Mouse (Mus musculus): ENCODE data around the gene Zswim8. TPM values are rescaled to one million over a fixed set of nuclear protein-coding genes. Genes with fewer than 3 reads are reported as not detected.

Gene Zswim8
- polyA plus RNA-seq, 1 experiment: not detected

- Histone ChIP-seq H3K4me3 (ENCODE audit: insufficient read depth, low read depth, low read length) (no peak overlapping the region), H3K4me1 (ENCODE audit: control insufficient read depth, insufficient read depth, low read length) (no peaks in the 10 kb centered on the region), H3K27ac (ENCODE audit: insufficient read depth, low read depth, low read length) (no peak overlapping the region)
- TF ChIP-seq CTCF (IDR thresholded peaks at IDR 0.05; ENCODE audit: insufficient read depth, low read depth, low read length): no peak
- WGBS: 93% methylated on average over 12 of the region's 12 CpGs
Observed at GRCm38 (mm10) chr14:20719767-20720166, 12.4 kb downstream of the Zswim8 start.

DNA sequence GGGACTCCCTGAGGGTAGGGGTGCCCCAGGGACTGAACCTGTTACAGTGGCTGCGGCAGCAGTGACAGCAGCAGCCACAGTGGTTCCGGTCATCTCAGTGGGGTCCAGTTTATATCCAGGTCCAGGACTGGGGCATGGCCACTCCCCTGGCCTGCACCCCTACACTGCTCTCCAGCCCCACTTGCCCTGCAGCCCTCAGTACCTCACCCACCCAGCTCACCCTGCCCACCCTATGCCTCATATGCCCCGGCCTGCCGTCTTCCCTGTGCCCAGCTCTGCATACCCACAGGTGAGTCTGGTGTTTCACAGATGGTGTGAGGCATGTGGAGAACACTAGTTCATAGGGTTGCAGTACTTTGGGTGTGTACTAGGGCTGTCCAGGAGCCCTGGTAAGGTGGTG, 14.0 kb downstream of the Zswim8 start:
- H3K4me1 ChIP-seq (ENCODE audit: control insufficient read depth, insufficient read depth, low read length): no peaks in the 10 kb centered on the region
- no peak for TF ChIP-seq CTCF (IDR thresholded peaks at IDR 0.05; ENCODE audit: insufficient read depth, low read depth, low read length)
- H3K27ac ChIP-seq (ENCODE audit: insufficient read depth, low read depth, low read length): no peak overlapping the region
- 89% methylated on average over 4 of the region's 4 CpGs for WGBS
- no peak overlapping the region for H3K4me3 ChIP-seq (ENCODE audit: insufficient read depth, low read depth, low read length)

- TF ChIP-seq CTCF (IDR thresholded peaks at IDR 0.05; ENCODE audit: insufficient read depth, low read depth, low read length) (no peak), POLR2A (IDR thresholded peaks at IDR 0.05; ENCODE audit: insufficient read depth, low read depth, low read length) (no peak)
- 89% methylated on average over 12 of the region's 12 CpGs for WGBS
- Histone ChIP-seq H3K4me1 (ENCODE audit: control insufficient read depth, insufficient read depth, low read length) (no peaks in the 10 kb centered on the region), H3K27ac (ENCODE audit: insufficient read depth, low read depth, low read length) (no peak overlapping the region), H3K4me3 (ENCODE audit: insufficient read depth, low read depth, low read length) (no peak overlapping the region)
Observed at GRCm38 (mm10) chr14:20723006-20723405, 15.7 kb downstream of the Zswim8 start.

DNA sequence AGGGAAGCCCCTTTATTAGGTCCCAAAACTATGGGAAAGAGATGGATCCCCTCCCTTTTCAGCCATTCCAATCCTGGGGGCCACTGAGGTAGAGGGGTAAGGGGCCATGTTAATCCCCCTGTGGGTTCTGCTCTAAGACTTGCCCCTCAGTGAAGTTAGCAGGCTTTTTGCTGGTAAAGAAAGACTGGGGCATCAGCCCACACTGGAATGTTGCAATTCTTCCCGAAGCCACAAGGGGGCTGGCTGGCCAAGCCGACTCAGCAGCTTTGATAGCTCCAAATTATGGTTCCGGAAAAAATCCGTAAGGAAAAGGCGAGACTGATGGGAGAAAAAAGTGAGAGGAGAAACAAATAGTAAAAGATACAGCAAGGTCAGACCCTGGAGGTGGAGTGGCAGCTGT, 16.7 kb downstream of the Zswim8 start:
- WGBS: 2% methylated on average over 5 of the region's 5 CpGs
- H3K4me1 ChIP-seq (ENCODE audit: control insufficient read depth, insufficient read depth, low read length): no peaks in the 10 kb centered on the region
- no peak for TF ChIP-seq POLR2A (IDR thresholded peaks at IDR 0.05; ENCODE audit: insufficient read depth, low read depth, low read length)
- TF ChIP-seq CTCF (IDR thresholded peaks at IDR 0.05; ENCODE audit: insufficient read depth, low read depth, low read length): peak; percentile 62; the same call in 1 of the 2 replicates

DNA sequence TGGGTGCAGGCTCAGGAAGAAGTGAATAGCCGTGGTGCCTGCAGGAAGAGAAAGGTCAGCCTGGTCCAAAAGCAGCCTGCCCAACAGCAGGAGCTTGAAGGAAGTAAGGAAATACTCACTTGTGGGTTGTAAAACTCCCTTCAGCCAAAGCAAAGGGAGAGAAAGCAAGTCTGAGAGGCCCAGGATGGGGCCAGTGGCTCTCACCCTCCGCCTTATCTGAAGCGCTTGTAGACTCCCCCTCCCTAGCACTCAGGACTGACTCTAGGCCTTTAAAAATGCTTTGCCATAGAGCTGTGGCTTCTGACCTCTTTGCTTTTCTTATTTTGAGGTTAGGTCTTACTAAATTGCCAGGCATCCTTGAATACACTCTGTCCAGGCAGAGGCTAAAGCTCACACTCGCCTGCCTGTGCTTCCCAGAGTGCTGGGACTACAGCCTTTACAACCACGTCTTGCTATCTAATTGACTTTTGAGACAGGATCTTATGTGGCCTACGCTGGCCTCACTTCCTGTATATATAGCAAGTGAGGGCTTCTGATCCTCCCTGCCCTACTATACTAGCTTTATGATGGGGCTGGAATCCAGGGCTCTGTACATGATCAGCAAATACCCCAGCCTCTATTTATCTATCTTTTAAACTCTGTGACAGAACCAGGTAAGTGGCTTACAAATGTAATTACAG, 18.4 kb downstream of the Zswim8 start:
- TF ChIP-seq CTCF (IDR thresholded peaks at IDR 0.05; ENCODE audit: insufficient read depth, low read depth, low read length) (no peak), POLR2A (IDR thresholded peaks at IDR 0.05; ENCODE audit: insufficient read depth, low read depth, low read length) (no peak)
- Histone ChIP-seq H3K4me3 (ENCODE audit: insufficient read depth, low read depth, low read length) (no peak overlapping the region), H3K4me1 (ENCODE audit: control insufficient read depth, insufficient read depth, low read length) (no peaks in the 10 kb centered on the region), H3K27ac (ENCODE audit: insufficient read depth, low read depth, low read length) (no peak overlapping the region)
- WGBS: 90% methylated on average over 6 of the region's 6 CpGs

More for the DNA sequence above, 16.7 kb downstream of the Zswim8 start:
- H3K27ac ChIP-seq (ENCODE audit: insufficient read depth, low read depth, low read length): no peak overlapping the region
- no peak overlapping the region for H3K4me3 ChIP-seq (ENCODE audit: insufficient read depth, low read depth, low read length)

DNA sequence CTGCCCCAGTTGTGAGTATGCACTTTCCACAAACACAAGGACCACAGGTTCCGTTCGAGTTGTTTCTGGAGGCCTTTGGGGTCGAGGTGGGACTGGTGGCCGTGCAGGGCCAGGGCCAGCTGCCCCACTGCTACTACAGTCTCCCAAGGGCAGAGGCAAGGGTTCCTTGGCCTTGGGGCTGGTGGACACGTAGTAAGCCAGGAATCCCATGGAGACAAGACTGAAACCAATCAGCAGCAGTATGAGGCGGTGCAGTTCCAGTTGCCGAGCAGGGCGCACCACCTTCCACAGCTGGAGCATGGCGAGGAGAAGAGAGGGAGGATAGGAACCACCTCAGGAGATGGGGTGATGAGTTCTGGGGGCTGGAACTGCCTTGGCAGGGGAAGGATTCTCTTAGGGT, 22.5 kb downstream of the Zswim8 start:
- H3K27ac ChIP-seq (ENCODE audit: insufficient read depth, low read depth, low read length): no peak overlapping the region
- no peak for TF ChIP-seq POLR2A (IDR thresholded peaks at IDR 0.05; ENCODE audit: insufficient read depth, low read depth, low read length)
- no peak for TF ChIP-seq CTCF (IDR thresholded peaks at IDR 0.05; ENCODE audit: insufficient read depth, low read depth, low read length)
- H3K4me1 ChIP-seq (ENCODE audit: control insufficient read depth, insufficient read depth, low read length): no peaks in the 10 kb centered on the region
- H3K4me3 ChIP-seq (ENCODE audit: insufficient read depth, low read depth, low read length): no peak overlapping the region
- 90% methylated on average over 9 of the region's 9 CpGs for WGBS

DNA sequence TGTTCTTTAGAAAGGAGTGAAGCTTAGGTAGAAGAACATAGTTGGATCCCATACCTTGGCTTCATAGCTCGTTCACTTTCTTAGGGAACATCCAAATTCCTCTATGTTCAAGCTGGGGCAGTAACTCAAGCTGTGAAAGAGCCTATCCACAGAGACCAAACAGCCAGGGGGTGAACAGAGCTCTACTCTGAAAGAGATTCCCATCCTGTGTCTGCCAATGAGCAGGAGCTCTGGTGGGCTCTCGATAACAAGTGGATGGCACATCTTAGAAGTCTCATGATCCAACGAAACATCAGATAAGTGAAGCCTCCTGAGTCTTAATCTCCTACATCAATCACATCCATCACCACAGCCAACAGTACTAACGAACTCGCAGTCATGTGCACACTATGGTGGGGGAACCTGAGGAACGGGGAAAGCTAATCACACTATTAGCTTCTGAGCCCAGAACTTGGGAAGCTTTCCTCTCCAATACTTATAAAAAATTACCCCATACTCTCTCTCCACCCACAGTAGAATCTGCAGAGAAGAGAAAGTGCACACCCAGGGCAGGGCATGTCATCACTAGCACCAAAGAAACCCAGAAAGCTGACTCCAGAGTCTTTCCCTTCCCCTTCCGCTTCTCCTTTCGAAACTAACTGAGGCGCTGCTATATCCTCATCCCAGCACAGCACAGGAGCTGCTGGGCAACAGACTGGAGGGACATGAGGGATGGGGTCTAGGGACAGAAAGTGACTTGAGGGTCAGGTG, 23.7 kb downstream of the Zswim8 start:
- Histone ChIP-seq H3K4me1 (ENCODE audit: control insufficient read depth, insufficient read depth, low read length) (peaks cover 7% of the 10 kb centered on the region; the same call in 1 of the 2 replicates), H3K4me3 (ENCODE audit: insufficient read depth, low read depth, low read length) (no peak overlapping the region), H3K27ac (ENCODE audit: insufficient read depth, low read depth, low read length) (no peak overlapping the region)
- WGBS: 83% methylated on average over 9 of the region's 9 CpGs
- TF ChIP-seq CTCF (IDR thresholded peaks at IDR 0.05; ENCODE audit: insufficient read depth, low read depth, low read length): no peak
- TF ChIP-seq POLR2A (IDR thresholded peaks at IDR 0.05; ENCODE audit: insufficient read depth, low read depth, low read length): no peak

DNA sequence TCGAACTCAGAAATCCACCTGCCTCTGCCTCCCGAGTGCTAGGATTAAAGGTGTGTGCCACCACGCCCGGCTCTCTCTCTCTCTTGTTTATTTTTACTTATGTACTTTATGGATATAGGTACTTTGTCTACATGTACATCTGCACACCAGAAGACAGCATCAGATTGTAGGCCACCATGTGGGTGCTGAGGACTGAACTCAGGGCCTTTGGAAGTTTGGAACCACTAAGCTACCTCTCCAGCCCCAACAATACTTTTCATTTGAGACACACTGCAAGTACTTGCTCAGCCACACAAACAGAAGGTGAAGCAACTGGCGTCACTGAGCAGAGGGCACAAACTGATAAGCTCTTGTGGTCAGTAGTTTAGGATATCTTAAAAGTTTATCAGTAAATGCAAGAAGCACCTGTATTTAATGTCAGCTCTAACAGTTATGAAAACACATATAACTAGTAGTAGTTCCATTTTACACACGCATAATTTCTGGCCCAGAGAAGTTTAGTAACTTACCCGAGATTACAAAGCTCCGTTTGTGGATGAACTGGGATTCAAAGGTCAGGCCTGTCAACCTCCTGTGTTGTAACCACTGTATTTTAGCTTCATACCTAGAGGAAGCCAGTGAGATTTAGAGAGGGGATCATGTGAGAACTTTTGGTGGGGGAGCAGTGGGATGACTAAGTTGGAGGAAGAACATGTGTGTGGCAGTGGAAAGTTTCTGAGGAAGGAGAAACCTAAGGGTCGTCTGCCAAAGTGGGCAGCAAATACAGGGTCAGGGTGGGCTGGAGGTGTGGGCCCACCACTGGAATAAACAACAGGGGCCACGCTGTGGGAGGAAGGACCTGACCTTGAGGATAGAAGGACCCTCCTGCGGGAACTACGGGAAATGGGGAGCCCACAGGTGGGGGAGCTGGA, 25.9 kb downstream of the Zswim8 start:
- H3K4me1 ChIP-seq (ENCODE audit: control insufficient read depth, insufficient read depth, low read length): peaks cover 8% of the 10 kb centered on the region; the same call in 1 of the 2 replicates
- no peak for TF ChIP-seq CTCF (IDR thresholded peaks at IDR 0.05; ENCODE audit: insufficient read depth, low read depth, low read length)
- TF ChIP-seq POLR2A (IDR thresholded peaks at IDR 0.05; ENCODE audit: insufficient read depth, low read depth, low read length): no peak
- no peak overlapping the region for H3K27ac ChIP-seq (ENCODE audit: insufficient read depth, low read depth, low read length)
- H3K4me3 ChIP-seq (ENCODE audit: insufficient read depth, low read depth, low read length): peak overlapping the region; percentile 61
- 46% methylated on average over 12 of the region's 12 CpGs for WGBS
